Mouse (Mus musculus) ES-Bruce4 (cell line): ENCODE results near the gene Vmn1r121. TPM values are rescaled to one million over a fixed set of nuclear protein-coding genes. Genes with fewer than 3 reads are reported as not detected.
"Not testable (repeated sequence)": the region's sequence is repeated elsewhere in the genome, so short reads cannot be mapped to it uniquely, and the experiment has no call there.

ENCODE experiments used
- H3K27ac ChIP-seq: 2 replicates; pipeline ENCODE4 v1.5.1; 2012; ENCODE audit warnings: low read length, inconsistent platforms; ENCODE audit not compliant: insufficient read depth
- H3K27me3 ChIP-seq: 2 replicates; pipeline ENCODE4 v1.6.1; 2012; ENCODE audit warnings: mild to moderate bottlenecking, low read length, inconsistent platforms; ENCODE audit not compliant: control insufficient read depth, poor library complexity, insufficient read depth, severe bottlenecking
- H3K36me3 ChIP-seq: 2 replicates; pipeline ENCODE4 v1.6.1; 2012; ENCODE audit warnings: inconsistent platforms, mild to moderate bottlenecking, low read length, moderate library complexity; ENCODE audit not compliant: control insufficient read depth, poor library complexity, insufficient read depth, severe bottlenecking
- H3K4me1 ChIP-seq: one replicate; pipeline ENCODE4 v1.8.1; 2011; ENCODE audit warnings: low read length; ENCODE audit not compliant: control insufficient read depth, insufficient read depth
- H3K4me3 ChIP-seq: 2 replicates; pipeline ENCODE4 v1.5.1; 2011; ENCODE audit warnings: low read depth, mild to moderate bottlenecking, low read length
- H3K9ac ChIP-seq: 2 replicates; pipeline ENCODE4 v1.6.1; 2012; ENCODE audit warnings: low read depth, mild to moderate bottlenecking, inconsistent platforms; ENCODE audit not compliant: poor library complexity, severe bottlenecking
- H3K9me3 ChIP-seq: replicated peaks from 2 replicates; pipeline ENCODE4 v1.6.1; 2012; ENCODE audit warnings: mild to moderate bottlenecking, low read length, inconsistent platforms; ENCODE audit not compliant: control insufficient read depth, poor library complexity, insufficient read depth, severe bottlenecking
- polyA plus RNA-seq: library from polyadenylated mRNA; stranded (reverse); fragments of >200 nt; gene quantifications from 2 replicates; pipeline ENCODE4 v1.2.4, GENCODE M21; 2011; ENCODE audit warnings: low read depth; ENCODE audit not compliant: missing spikeins, insufficient read depth, insufficient read length

The Vmn1r121 gene
- not detected in 2 replicates for polyA plus RNA-seq

DNA sequence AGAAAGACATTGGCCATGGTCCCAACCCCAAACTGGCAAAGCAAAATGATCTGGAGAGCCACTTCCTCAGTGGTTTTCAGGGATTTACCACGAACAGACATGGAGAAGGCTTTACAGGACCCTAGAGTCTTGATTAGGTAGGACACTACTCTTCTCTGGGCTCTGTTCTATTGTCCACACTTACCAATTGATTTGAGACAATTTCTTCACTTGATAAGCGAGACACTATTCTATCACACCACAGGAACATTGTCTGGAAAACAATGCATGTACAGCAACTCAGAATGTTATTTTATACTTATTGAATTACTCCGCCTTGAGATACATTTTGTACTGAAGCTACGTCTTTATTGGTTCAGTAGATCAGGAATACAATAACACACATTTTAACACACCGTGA is at the start of gene Vmn1r121:
TSS of gene Vmn1r121 (minus strand) at position 101 of the 400 bp plus-strand sequence.
- not testable (repeated sequence) for H3K36me3 ChIP-seq, H3K27me3 ChIP-seq, H3K9me3 ChIP-seq, H3K4me1 ChIP-seq, H3K27ac ChIP-seq, H3K4me3 ChIP-seq, H3K9ac ChIP-seq

GRCm38 (mm10) chr7:21134028-21134427 is 35.7 kb upstream of the Vmn1r121 start, which contains the start of gene Vmn1r122:
Gene Vmn1r122, minus strand, starts transcription at chr7:21134128.
- H3K27me3 ChIP-seq, H3K4me3 ChIP-seq, H3K36me3 ChIP-seq, H3K9ac ChIP-seq, H3K27ac ChIP-seq, H3K4me1 ChIP-seq, H3K9me3 ChIP-seq: not testable (repeated sequence)

GRCm38 (mm10) chr7:21053684-21054083 is 44.6 kb downstream of the Vmn1r121 start, which contains the start of gene Vmn1r120:
Gene Vmn1r120, minus strand, starts transcription at chr7:21053784.
- H3K9me3 ChIP-seq, H3K27ac ChIP-seq, H3K36me3 ChIP-seq, H3K4me1 ChIP-seq, H3K27me3 ChIP-seq, H3K4me3 ChIP-seq, H3K9ac ChIP-seq: not testable (repeated sequence)

Other genes with a start within 250 kb of the Vmn1r121 start
- gene Vmn1r116, start 226.3 kb downstream of the Vmn1r121 start, polyA plus RNA-seq, result not detected in 2 replicates
- not detected in 2 replicates for gene Vmn1r117, start 214.4 kb downstream of the Vmn1r121 start, polyA plus RNA-seq
- gene Vmn1r118, start 186.2 kb downstream of the Vmn1r121 start, polyA plus RNA-seq, result not detected in 2 replicates
- not detected in 2 replicates for gene Vmn1r119, start 86.1 kb downstream of the Vmn1r121 start, polyA plus RNA-seq
- not detected in 2 replicates for gene Vmn1r120, start 44.7 kb downstream of the Vmn1r121 start, polyA plus RNA-seq
- gene Vmn1r122, start 35.6 kb upstream of the Vmn1r121 start, polyA plus RNA-seq, result not detected in 2 replicates
- not detected in 2 replicates for gene Vmn1r123, start 63.7 kb upstream of the Vmn1r121 start, polyA plus RNA-seq
- not detected in 2 replicates for gene Gm5157, start 91.9 kb upstream of the Vmn1r121 start, polyA plus RNA-seq
- not detected in 2 replicates for gene Vmn1r124, start 162.1 kb upstream of the Vmn1r121 start, polyA plus RNA-seq
- gene Vmn1r125, start 173.7 kb upstream of the Vmn1r121 start, polyA plus RNA-seq, result not detected in 2 replicates
- gene Vmn1r126, start 203.0 kb upstream of the Vmn1r121 start, polyA plus RNA-seq, result not detected in 2 replicates
- gene Vmn1r127, start 221.3 kb upstream of the Vmn1r121 start, polyA plus RNA-seq, result not detected in 2 replicates